Mouse (Mus musculus) limb, embryonic 15.5 days (tissue): Measurements from ENCODE around the gene Zfp706. TPM values are rescaled to one million over a fixed set of nuclear protein-coding genes. Genes with fewer than 3 reads are reported as not detected.
"Not testable (repeated sequence)": the region's sequence is repeated elsewhere in the genome, so short reads cannot be mapped to it uniquely, and the experiment has no call there.

Experiments used
- ATAC-seq: fragments of 200-750 bp; cut with Nextera tagmentation; 2 replicates; pipeline ENCODE4 v1.8.0; 2017; ENCODE audit warnings: low read depth, moderate TSS enrichment; ENCODE audit not compliant: insufficient number of reproducible peaks, low FRiP score, low TSS enrichment
- H3K27ac ChIP-seq: fragments of 300-500 bp; sonication (generic); 2 replicates; pipeline ENCODE4 v1.5.1; 2015; ENCODE audit warnings: moderate library complexity, mild to moderate bottlenecking, inconsistent platforms
- H3K27me3 ChIP-seq: fragments of 300-500 bp; sonication (generic); 2 replicates; pipeline ENCODE4 v1.6.1; 2015; ENCODE audit warnings: inconsistent platforms
- H3K36me3 ChIP-seq: fragments of 300-500 bp; sonication (generic); 2 replicates; pipeline ENCODE4 v1.6.1; 2015; ENCODE audit warnings: inconsistent platforms
- H3K4me1 ChIP-seq: fragments of 300-500 bp; sonication (generic); 2 replicates; pipeline ENCODE4 v1.6.1; 2015; ENCODE audit warnings: inconsistent platforms
- H3K4me2 ChIP-seq: fragments of 300-500 bp; sonication (generic); 2 replicates; pipeline ENCODE4 v1.6.1; 2015; ENCODE audit warnings: mild to moderate bottlenecking, inconsistent platforms
- H3K4me3 ChIP-seq: fragments of 300-500 bp; sonication (generic); 2 replicates; pipeline ENCODE4 v1.5.1; 2015; ENCODE audit warnings: mild to moderate bottlenecking, inconsistent platforms
- H3K9ac ChIP-seq: fragments of 300-500 bp; sonication (generic); 2 replicates; pipeline ENCODE4 v1.6.1; 2015; ENCODE audit warnings: inconsistent platforms
- H3K9me3 ChIP-seq: fragments of 300-500 bp; sonication (generic); 2 replicates; pipeline ENCODE4 v1.6.1; 2016; ENCODE audit warnings: inconsistent platforms
- WGBS: fragments of 180-500 bp; shearing (Covaris S2); methylation state at CpG from one replicate; pipeline ENCODE4 v1.1.7; 2015; 5-methylcytosine and 5-hydroxymethylcytosine counted together
- polyA plus RNA-seq: library from polyadenylated mRNA; unstranded; fragments of >200 nt; fragmentation: Nextera tagmentation; extraction: Ambion mirVana; gene quantifications from 2 replicates; pipeline ENCODE4 v1.2.1, GENCODE M21; 2015

The Zfp706 gene
- polyA plus RNA-seq, 1 experiment from 2014 or later: 536 TPM

GRCm38 (mm10) chr15:37007959-37008419 lies 416 bp upstream of the Zfp706 start:
- peak overlapping the region; percentile 97 for H3K4me3 ChIP-seq
- WGBS: 27% methylated on average over 8 of the region's 8 CpGs

DNA sequence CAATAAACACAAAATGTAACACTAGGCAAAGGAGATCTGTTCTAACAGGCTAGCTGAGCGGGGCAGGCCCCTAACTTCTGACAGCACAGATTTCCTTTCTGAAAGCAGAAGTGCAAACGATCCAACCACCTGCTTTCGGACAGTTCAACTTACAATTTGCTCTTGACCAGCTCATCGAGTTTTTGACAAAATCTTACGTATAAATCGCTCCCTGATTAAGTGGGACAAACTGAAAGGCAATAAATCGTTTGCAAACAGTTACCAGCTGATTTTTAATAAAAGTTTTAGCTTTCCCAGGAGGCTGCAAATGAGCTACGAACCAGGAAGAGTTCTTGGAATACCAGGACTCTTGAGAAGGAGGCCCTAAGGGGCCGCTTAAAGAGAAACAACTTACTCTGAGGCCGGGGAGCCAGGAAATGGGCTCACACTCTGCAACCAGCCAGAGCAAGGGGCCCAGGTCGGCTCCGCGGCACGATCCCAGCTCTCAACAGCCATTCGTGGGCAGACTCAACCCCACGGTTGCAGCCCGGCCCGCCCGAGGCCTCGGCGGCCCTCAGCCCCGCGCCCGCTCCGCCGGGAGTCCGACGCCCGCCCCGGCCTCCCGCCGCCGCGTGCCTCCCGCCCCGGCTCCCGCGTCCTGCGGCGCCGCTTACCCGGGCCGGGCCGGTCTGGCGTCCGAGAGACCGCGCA lies 953 bp downstream of the Zfp706 start:
- peak overlapping the region; percentile 96 for H3K27ac ChIP-seq
- under 1% methylated on average over 48 of the region's 48 CpGs for WGBS
- H3K4me1 ChIP-seq: peaks cover 12% of the 10 kb centered on the region
- H3K4me2 ChIP-seq: peak overlapping the region; percentile 45
- peaks cover 18% of the 10 kb centered on the region for H3K36me3 ChIP-seq
- H3K4me3 ChIP-seq: peak overlapping the region; percentile 97
- ATAC-seq: no peak; the same call in 1 of the 2 replicates
- H3K27me3 ChIP-seq: no peaks in the 10 kb centered on the region
- no peaks in the 10 kb centered on the region for H3K9me3 ChIP-seq
- H3K9ac ChIP-seq: peak overlapping the region; percentile 98

More at GRCm38 (mm10) chr15:37007959-37008419, 416 bp upstream of the Zfp706 start:
- H3K9me3 ChIP-seq: no peaks in the 10 kb centered on the region
- peak overlapping the region; percentile 93 for H3K27ac ChIP-seq
- peak overlapping the region; percentile 50 for H3K4me2 ChIP-seq
- H3K9ac ChIP-seq: peak overlapping the region; percentile 97
- H3K4me1 ChIP-seq: peaks cover 12% of the 10 kb centered on the region
- peaks cover 9% of the 10 kb centered on the region for H3K36me3 ChIP-seq
- no peaks in the 10 kb centered on the region for H3K27me3 ChIP-seq
- ATAC-seq: no peak

DNA sequence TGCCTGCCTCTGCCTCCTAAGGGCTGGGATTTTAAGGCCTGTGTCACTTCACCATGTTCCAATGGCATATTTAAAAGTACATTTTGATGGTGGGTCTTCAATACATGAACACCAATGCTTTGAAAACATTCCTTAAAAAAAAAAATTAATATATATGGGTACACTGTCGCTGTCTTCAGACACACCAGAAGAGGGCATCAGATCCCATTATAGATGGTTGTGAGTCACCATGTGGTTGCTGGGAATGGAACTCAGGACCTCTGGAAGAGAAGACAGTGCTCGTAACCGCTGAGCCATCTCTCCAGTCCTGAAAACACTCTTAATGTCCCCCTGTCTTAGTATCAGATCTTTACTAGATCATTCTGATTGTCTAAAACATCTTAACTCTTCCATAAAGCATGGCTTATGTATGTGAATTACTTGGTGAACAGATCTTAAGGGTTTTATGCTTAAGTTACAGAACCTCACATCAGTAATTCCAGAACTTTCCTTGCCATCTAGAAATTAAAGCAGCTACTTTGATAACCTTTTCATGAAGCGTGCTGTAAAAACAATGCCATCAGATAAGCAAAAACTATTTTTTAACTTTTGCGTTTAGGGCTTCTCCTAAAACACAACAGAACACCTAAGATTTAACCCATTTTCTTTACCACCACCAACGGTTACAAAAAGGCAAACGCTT lies 1.6 kb downstream of the Zfp706 start:
- Histone ChIP-seq H3K27me3 (no peaks in the 10 kb centered on the region), H3K4me3 (peak overlapping the region; percentile 97), H3K36me3 (peaks cover 21% of the 10 kb centered on the region), H3K9me3 (no peaks in the 10 kb centered on the region), H3K4me2 (peak overlapping the region; percentile 45), H3K27ac (peak overlapping the region; percentile 96), H3K4me1 (peaks cover 12% of the 10 kb centered on the region), H3K9ac (peak overlapping the region; percentile 98)
- ATAC-seq: no peak
- WGBS: 42% methylated on average over 7 of the region's 7 CpGs

DNA sequence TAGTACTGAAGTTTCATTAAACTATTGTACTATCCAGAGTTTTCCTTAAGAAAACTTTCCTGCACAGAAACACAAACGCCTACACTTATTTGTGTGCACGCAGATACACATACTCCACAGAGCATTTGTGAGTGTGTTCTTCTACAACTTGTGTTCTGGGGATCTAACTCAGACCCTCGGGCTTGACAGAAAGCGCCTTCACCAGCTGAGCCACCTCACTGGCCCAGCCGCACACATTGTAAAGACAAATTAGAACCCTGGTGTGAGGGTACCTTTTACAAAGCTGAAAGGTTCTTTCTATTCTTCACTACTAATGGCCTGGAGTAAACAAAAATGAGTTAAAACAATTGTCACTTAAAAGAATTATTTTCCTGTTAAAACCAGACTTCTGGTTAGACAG lies 2.7 kb downstream of the Zfp706 start:
- no peaks in the 10 kb centered on the region for H3K27me3 ChIP-seq
- ATAC-seq: no peak
- peaks cover 29% of the 10 kb centered on the region for H3K36me3 ChIP-seq
- WGBS: 84% methylated on average over 5 of the region's 5 CpGs
- H3K4me3 ChIP-seq: no peak overlapping the region
- H3K4me2 ChIP-seq: no peak overlapping the region
- H3K9me3 ChIP-seq: no peaks in the 10 kb centered on the region
- peaks cover 12% of the 10 kb centered on the region for H3K4me1 ChIP-seq
- no peak overlapping the region for H3K27ac ChIP-seq
- H3K9ac ChIP-seq: no peak overlapping the region

DNA sequence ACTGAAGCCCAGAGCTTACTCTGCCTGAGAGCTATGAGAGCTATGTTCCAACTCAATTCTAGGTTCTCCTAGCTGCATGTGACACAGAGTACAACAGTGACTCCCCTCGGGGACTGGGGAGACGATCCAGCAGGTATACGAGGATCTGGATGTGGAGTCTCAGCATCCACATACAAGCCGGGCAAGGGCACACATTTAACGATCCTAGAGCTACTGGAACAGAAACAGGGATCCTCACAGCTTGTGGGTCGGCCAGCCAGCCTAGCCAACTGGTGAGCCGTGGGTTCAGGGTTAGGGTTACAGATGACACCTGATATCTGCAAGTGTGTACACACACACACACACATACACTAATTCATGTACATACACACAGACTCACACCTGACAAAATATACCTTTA lies 5.3 kb downstream of the Zfp706 start:
- H3K4me3 ChIP-seq: no peak overlapping the region
- no peak overlapping the region for H3K27ac ChIP-seq
- H3K36me3 ChIP-seq: peaks cover 55% of the 10 kb centered on the region
- H3K9me3 ChIP-seq: no peaks in the 10 kb centered on the region
- ATAC-seq: no peak
- H3K27me3 ChIP-seq: no peaks in the 10 kb centered on the region
- 71% methylated on average over 7 of the region's 7 CpGs for WGBS
- H3K4me1 ChIP-seq: peaks cover 7% of the 10 kb centered on the region; the same call in 1 of the 2 replicates
- no peak overlapping the region for H3K4me2 ChIP-seq
- H3K9ac ChIP-seq: no peak overlapping the region

DNA sequence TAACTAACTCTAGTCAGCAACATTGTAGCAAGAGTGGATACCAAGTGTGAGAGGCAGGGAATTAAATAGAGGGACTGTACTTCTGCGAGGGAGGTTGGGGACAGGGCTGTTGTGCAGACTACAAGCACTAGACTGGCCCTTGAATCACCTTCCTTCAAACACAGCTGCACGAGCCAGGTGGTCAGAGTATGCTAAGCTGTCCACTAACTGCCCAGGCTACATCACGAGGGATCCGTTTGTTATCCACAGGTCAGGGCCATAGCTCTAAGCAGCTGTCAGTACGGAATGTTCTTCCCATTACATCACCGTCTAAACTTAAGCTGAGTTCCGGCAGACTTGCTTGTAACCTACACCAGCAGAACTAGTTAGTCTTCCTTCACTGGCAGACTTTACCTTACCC lies 8.0 kb downstream of the Zfp706 start:
- not testable (repeated sequence) for H3K4me2 ChIP-seq, H3K27ac ChIP-seq, ATAC-seq, H3K4me1 ChIP-seq, H3K4me3 ChIP-seq, H3K27me3 ChIP-seq, H3K9me3 ChIP-seq, H3K9ac ChIP-seq
- WGBS: 74% methylated on average over 7 of the region's 7 CpGs
- H3K36me3 ChIP-seq: peaks cover 57% of the 10 kb centered on the region

GRCm38 (mm10) chr15:36995166-36995565 lies 12.4 kb downstream of the Zfp706 start:
- peaks cover 5% of the 10 kb centered on the region for H3K4me1 ChIP-seq

DNA sequence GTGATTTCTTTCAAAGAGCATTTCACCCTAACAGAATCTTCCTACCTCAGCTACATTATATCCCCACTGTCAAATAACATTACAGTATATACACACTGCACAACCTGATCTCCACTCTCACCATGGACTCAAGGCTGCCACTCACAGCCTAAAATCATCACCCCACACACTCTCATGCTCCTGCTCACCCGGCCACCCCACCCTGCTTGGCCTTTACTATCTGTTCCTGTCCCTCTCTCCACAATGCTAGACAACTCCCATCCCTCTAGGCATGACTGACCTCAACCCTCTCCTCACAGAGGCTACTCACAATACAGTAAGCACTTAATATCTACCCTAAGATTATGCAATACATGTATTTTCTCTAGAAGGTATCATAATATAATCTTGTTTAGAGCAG lies 12.9 kb downstream of the Zfp706 start:
- peaks cover 26% of the 10 kb centered on the region for H3K36me3 ChIP-seq
- no peak for ATAC-seq
- no peaks in the 10 kb centered on the region for H3K9me3 ChIP-seq
- no peaks in the 10 kb centered on the region for H3K27me3 ChIP-seq
- H3K9ac ChIP-seq: no peak overlapping the region
- H3K4me1 ChIP-seq: peaks cover 5% of the 10 kb centered on the region
- no peak overlapping the region for H3K4me3 ChIP-seq
- H3K27ac ChIP-seq: no peak overlapping the region
- 74% methylated on average over 1 of the region's 1 CpGs for WGBS
- no peak overlapping the region for H3K4me2 ChIP-seq

More at GRCm38 (mm10) chr15:36995166-36995565, 12.4 kb downstream of the Zfp706 start:
- 93% methylated on average over 4 of the region's 4 CpGs for WGBS
- Histone ChIP-seq H3K27me3 (no peaks in the 10 kb centered on the region), H3K36me3 (peaks cover 30% of the 10 kb centered on the region), H3K9ac (no peak overlapping the region), H3K9me3 (no peaks in the 10 kb centered on the region), H3K4me3 (no peak overlapping the region), H3K4me2 (no peak overlapping the region), H3K27ac (no peak overlapping the region)
- no peak for ATAC-seq

GRCm38 (mm10) chr15:36993435-36994178 lies 14.0 kb downstream of the Zfp706 start:
- no peak for ATAC-seq
- Histone ChIP-seq H3K36me3 (peaks cover 15% of the 10 kb centered on the region), H3K4me1 (peaks cover 5% of the 10 kb centered on the region), H3K27me3 (no peaks in the 10 kb centered on the region), H3K4me2 (no peak overlapping the region), H3K9ac (no peak overlapping the region), H3K9me3 (no peaks in the 10 kb centered on the region), H3K4me3 (no peak overlapping the region), H3K27ac (peak overlapping the region; percentile 17; the same call in 1 of the 2 replicates)
- WGBS: 49% methylated on average over 8 of the region's 8 CpGs

DNA sequence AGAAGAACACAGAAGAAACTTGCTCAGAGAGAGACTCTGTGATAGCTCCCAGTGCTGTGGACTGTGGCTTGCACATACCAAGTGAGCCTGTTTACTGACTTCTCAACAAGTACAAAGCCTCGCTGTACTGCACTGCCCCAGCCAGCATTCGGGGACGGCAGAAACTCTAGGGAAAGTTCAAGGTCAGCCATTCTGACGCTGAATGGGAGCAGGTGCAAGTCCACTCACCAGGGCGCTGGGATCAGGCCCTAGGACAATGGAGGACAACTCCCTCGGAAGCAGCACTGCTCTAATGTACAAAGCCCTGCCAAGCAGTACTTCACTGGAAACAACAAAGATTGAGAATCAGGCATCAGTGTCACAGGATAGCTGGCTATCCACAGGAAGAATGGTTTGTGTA lies 16.2 kb downstream of the Zfp706 start:
- no peak overlapping the region for H3K9ac ChIP-seq
- H3K4me3 ChIP-seq: no peak overlapping the region
- ATAC-seq: no peak
- no peaks in the 10 kb centered on the region for H3K36me3 ChIP-seq
- no peak overlapping the region for H3K4me2 ChIP-seq
- H3K4me1 ChIP-seq: peaks cover 11% of the 10 kb centered on the region
- WGBS: 75% methylated on average over 6 of the region's 6 CpGs
- H3K27ac ChIP-seq: no peak overlapping the region
- H3K9me3 ChIP-seq: no peaks in the 10 kb centered on the region
- no peaks in the 10 kb centered on the region for H3K27me3 ChIP-seq

- WGBS: 82% methylated on average over 11 of the region's 11 CpGs
- Histone ChIP-seq H3K9me3 (no peaks in the 10 kb centered on the region), H3K4me1 (peaks cover 11% of the 10 kb centered on the region), H3K4me3 (no peak overlapping the region), H3K27me3 (no peaks in the 10 kb centered on the region), H3K36me3 (no peaks in the 10 kb centered on the region), H3K9ac (no peak overlapping the region), H3K27ac (no peak overlapping the region), H3K4me2 (no peak overlapping the region)
- ATAC-seq: no peak
These were observed 17.7 kb downstream of the Zfp706 start for GRCm38 (mm10) chr15:36989922-36990321.

GRCm38 (mm10) chr15:36988718-36989115 lies 18.9 kb downstream of the Zfp706 start:
- Histone ChIP-seq H3K27me3 (no peaks in the 10 kb centered on the region), H3K4me2 (no peak overlapping the region), H3K4me3 (no peak overlapping the region), H3K4me1 (peaks cover 8% of the 10 kb centered on the region), H3K9me3 (no peaks in the 10 kb centered on the region), H3K9ac (no peak overlapping the region), H3K27ac (no peak overlapping the region), H3K36me3 (no peaks in the 10 kb centered on the region)
- WGBS: 91% methylated on average over 2 of the region's 2 CpGs
- no peak for ATAC-seq
